In genomic region chr7:45079856-45080255, GRCm38 (mm10) we compare ENCODE assay signal across 8 mouse cellular contexts. TPM values are rescaled to one million over a fixed set of nuclear protein-coding genes. Genes with fewer than 3 reads are reported as not detected.
DNase-seq lines count a peak whose midpoint lies in the region; ATAC-seq and TF ChIP-seq lines count a peak whose summit lies in the region.

No protein-coding gene starts in this region.

- WGBS in forebrain, embryonic 14.5 days = 2% methylated on average over 10 of the region's 10 CpGs
- under 1% methylated on average over 10 of the region's 10 CpGs for WGBS in lung, postnatal 0 days

- peaks cover 38% of the 10 kb centered on the region for H3K36me3 ChIP-seq in forebrain, embryonic 14.5 days (ENCODE audit: control insufficient read depth, insufficient read depth, low read length)
- H3K36me3 ChIP-seq in lung, postnatal 0 days (ENCODE audit: insufficient read depth, low read length) = peaks cover 16% of the 10 kb centered on the region

- H3K4me3 ChIP-seq in forebrain, embryonic 14.5 days (ENCODE audit: low read depth, low read length) = no peak overlapping the region
- H3K4me3 ChIP-seq in lung, postnatal 0 days (ENCODE audit: low read depth, low read length) = no peak overlapping the region

- H3K9me3 ChIP-seq in forebrain, embryonic 14.5 days (replicated peaks; ENCODE audit: control insufficient read depth, low read length) = no peaks in the 10 kb centered on the region
- no peaks in the 10 kb centered on the region for H3K9me3 ChIP-seq in lung, postnatal 0 days (ENCODE audit: low read length)

- no peak overlapping the region for H3K9ac ChIP-seq in forebrain, embryonic 14.5 days (ENCODE audit: low read length)
- no peak overlapping the region for H3K9ac ChIP-seq in lung, postnatal 0 days (replicated peaks; ENCODE audit: low read depth)

- DNase-seq in ES-CJ7 (ENCODE audit: low read depth, low spot score) = peak; percentile 92
- DNase-seq in c-Kit-positive CD71-positive TER-119-positive erythroid progenitor cells, embryonic 14.5 days (ENCODE audit: low spot score) = peak; percentile 84
- DNase-seq in forebrain, embryonic 14.5 days (ENCODE audit: low spot score) = peak; percentile 92
- peak; percentile 94 to 99 for DNase-seq in heart, postnatal 36 days
- peak; percentile 78 to 94 for DNase-seq in layer of hippocampus, adult 8-10 months (ENCODE audit: low spot score in 2 of 2)
- peak; percentile 92 for DNase-seq in lung, postnatal 0 days (ENCODE audit: low spot score)
- DNase-seq in ovary, postnatal 14 days (ENCODE audit: low spot score) = peak; percentile 93
- DNase-seq in thymus, postnatal 0 days (ENCODE audit: low spot score) = peak; percentile 91

- H3K27ac ChIP-seq in forebrain, embryonic 14.5 days (ENCODE audit: low read depth, low read length) = no peak overlapping the region
- no peak overlapping the region for H3K27ac ChIP-seq in lung, postnatal 0 days (ENCODE audit: low read length)

- peak; percentile 96 for TF ChIP-seq CTCF in lung, postnatal 0 days (IDR thresholded peaks at IDR 0.05)

- intact Hi-C loops in heart, postnatal 36 days (cut with DNase I) = loop anchor here (1.0 to 5.0 kb wide), 5 partner anchors 23 to 217 kb away; partner anchors contain the start of genes Fcgrt, Flt3l, Gm45713 and Rps11

- TF ChIP-seq EP300 in lung, postnatal 0 days (IDR thresholded peaks at IDR 0.05) = no peak; the same call in 1 of the 2 replicates

- no peaks in the 10 kb centered on the region for H3K27me3 ChIP-seq in forebrain, embryonic 14.5 days (replicated peaks; ENCODE audit: control insufficient read depth, insufficient read depth, low read length)
- no peaks in the 10 kb centered on the region for H3K27me3 ChIP-seq in lung, postnatal 0 days (replicated peaks; ENCODE audit: insufficient read depth, low read length)

- no peaks in the 10 kb centered on the region for H3K4me1 ChIP-seq in forebrain, embryonic 14.5 days (ENCODE audit: control insufficient read depth, insufficient read depth, low read length)
- no peaks in the 10 kb centered on the region for H3K4me1 ChIP-seq in lung, postnatal 0 days (ENCODE audit: insufficient read depth, low read depth, low read length)

- ATAC-seq in forebrain, embryonic 14.5 days = peak; percentile 73
- peak; percentile 44 for ATAC-seq in lung, postnatal 0 days

- H3K4me2 ChIP-seq in forebrain, embryonic 14.5 days (ENCODE audit: low read length) = no peak overlapping the region
- H3K4me2 ChIP-seq in lung, postnatal 0 days (replicated peaks; ENCODE audit: low read depth, low read length) = no peak overlapping the region

RNA-seq across cellular contexts. Expression of gene Rcn3, which starts 12.2 kb away (rescaled TPM):
- polyA plus RNA-seq in forebrain, embryonic 14.5 days (2014; fragmentation: Nextera tagmentation; extraction: Ambion mirVana) = 67.4 and 73.9 TPM in 2 replicates
- total RNA-seq in heart, postnatal 36 days (2021) = 10 to 100 TPM; 26.4 to 28.1 TPM
- 10 to 100 TPM in 3 of 4 experiments, 1 to 10 TPM in 1; 9.9 to 13.9 (median 10.6) TPM for total RNA-seq in layer of hippocampus, adult 8-10 months (2022)
- 158 and 162 TPM in 2 replicates for polyA plus RNA-seq in lung, postnatal 0 days (2015; fragmentation: Nextera tagmentation; extraction: Ambion mirVana)
- 41.4 and 41.8 TPM in 2 replicates for polyA plus RNA-seq in thymus, postnatal 0 days (2015; fragmentation: Nextera tagmentation; extraction: Ambion mirVana)

RNA-seq across cellular contexts. Expression of gene Prrg2, which starts 17.4 kb away (rescaled TPM):
- 12.0 and 13.4 TPM in 2 replicates for polyA plus RNA-seq in forebrain, embryonic 14.5 days (2014; fragmentation: Nextera tagmentation; extraction: Ambion mirVana)
- 1 to 10 TPM; 7.7 to 7.9 TPM for total RNA-seq in heart, postnatal 36 days (2021)
- total RNA-seq in layer of hippocampus, adult 8-10 months (2022) = 1 to 10 TPM; 6.5 to 7.6 (median 6.9) TPM
- 36.8 and 40.8 TPM in 2 replicates for polyA plus RNA-seq in lung, postnatal 0 days (2015; fragmentation: Nextera tagmentation; extraction: Ambion mirVana)
- 9.9 and 10.0 TPM in 2 replicates for polyA plus RNA-seq in thymus, postnatal 0 days (2015; fragmentation: Nextera tagmentation; extraction: Ambion mirVana)

RNA-seq across cellular contexts. Expression of gene Nosip, which starts 17.6 kb away (rescaled TPM):
- polyA plus RNA-seq in forebrain, embryonic 14.5 days (2014; fragmentation: Nextera tagmentation; extraction: Ambion mirVana) = 70.4 and 71.8 TPM in 2 replicates
- 10 to 100 TPM; 30.3 to 32.1 TPM for total RNA-seq in heart, postnatal 36 days (2021)
- 10 to 100 TPM; 42.2 to 53.5 (median 49.8) TPM for total RNA-seq in layer of hippocampus, adult 8-10 months (2022)
- 54.6 and 62.8 TPM in 2 replicates for polyA plus RNA-seq in lung, postnatal 0 days (2015; fragmentation: Nextera tagmentation; extraction: Ambion mirVana)
- polyA plus RNA-seq in thymus, postnatal 0 days (2015; fragmentation: Nextera tagmentation; extraction: Ambion mirVana) = 84.4 and 86.3 TPM in 2 replicates

RNA-seq across cellular contexts. Expression of gene Fcgrt, which starts 23.8 kb away (rescaled TPM):
- 20.3 and 26.9 TPM in 2 replicates for polyA plus RNA-seq in forebrain, embryonic 14.5 days (2014; fragmentation: Nextera tagmentation; extraction: Ambion mirVana)
- 10 to 100 TPM; 77.1 to 84.5 TPM for total RNA-seq in heart, postnatal 36 days (2021)
- total RNA-seq in layer of hippocampus, adult 8-10 months (2022) = 10 to 100 TPM; 16.8 to 23.4 (median 20.1) TPM
- 138 and 143 TPM in 2 replicates for polyA plus RNA-seq in lung, postnatal 0 days (2015; fragmentation: Nextera tagmentation; extraction: Ambion mirVana)
- 42.6 and 47.6 TPM in 2 replicates for polyA plus RNA-seq in thymus, postnatal 0 days (2015; fragmentation: Nextera tagmentation; extraction: Ambion mirVana)

RNA-seq across cellular contexts. Expression of gene Prr12, which starts 27.2 kb away (rescaled TPM):
- 13.6 and 16.0 TPM in 2 replicates for polyA plus RNA-seq in forebrain, embryonic 14.5 days (2014; fragmentation: Nextera tagmentation; extraction: Ambion mirVana)
- 10 to 100 TPM; 23.4 to 29.4 TPM for total RNA-seq in heart, postnatal 36 days (2021)
- total RNA-seq in layer of hippocampus, adult 8-10 months (2022) = 10 to 100 TPM; 72.9 to 75.3 (median 73.6) TPM
- 6.4 and 6.7 TPM in 2 replicates for polyA plus RNA-seq in lung, postnatal 0 days (2015; fragmentation: Nextera tagmentation; extraction: Ambion mirVana)
- 7.6 and 9.0 TPM in 2 replicates for polyA plus RNA-seq in thymus, postnatal 0 days (2015; fragmentation: Nextera tagmentation; extraction: Ambion mirVana)
